Mouse (Mus musculus): ENCODE measurements around the gene Batf. TPM values are rescaled to one million over a fixed set of nuclear protein-coding genes. Genes with fewer than 3 reads are reported as not detected.

Batf gene
- total and polyA plus RNA-seq, 2 experiments from 2014 or later, result 0.65 TPM; not detected in 1

DNA sequence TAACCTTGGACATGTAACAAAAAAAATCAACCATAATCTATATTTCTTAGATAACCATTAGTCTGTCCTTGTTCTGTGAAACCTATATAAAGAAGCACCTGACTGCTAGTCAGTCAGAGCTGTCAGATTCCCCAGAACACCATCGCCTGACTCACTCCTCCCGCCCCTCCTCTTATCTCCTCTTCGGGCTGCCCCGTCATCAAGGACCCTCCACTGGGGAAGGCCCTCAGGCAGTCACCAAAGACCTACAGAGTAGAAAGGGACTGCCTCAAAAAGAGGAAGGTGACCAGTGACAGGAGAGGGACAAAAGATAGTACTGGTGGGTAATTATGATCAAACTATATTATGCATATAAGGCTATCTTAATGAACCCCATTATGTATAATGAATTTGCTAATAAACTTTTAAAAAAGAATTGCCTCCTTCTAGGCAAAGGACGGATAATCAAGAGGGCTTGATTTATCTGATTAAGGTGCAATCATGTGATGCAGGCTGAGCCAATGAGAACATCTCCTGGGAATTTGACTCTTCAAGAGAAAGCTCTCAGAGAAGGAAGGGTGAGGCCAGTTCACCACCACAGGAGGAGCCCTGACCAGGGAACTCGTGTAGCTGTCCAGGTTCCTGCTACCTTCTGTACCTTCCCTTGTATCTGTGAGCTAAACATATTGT is 40.4 kb downstream of the Batf start:
- Histone ChIP-seq H3K36me3 (ENCODE audit: insufficient read depth) (no peaks in the 10 kb centered on the region), H3K27ac (ENCODE audit: low read depth, low read length) (no peak overlapping the region), H3K9me3 (ENCODE audit: low read length) (no peaks in the 10 kb centered on the region), H3K4me3 (ENCODE audit: low read depth, low read length) (no peak overlapping the region), H3K4me2 (ENCODE audit: low read depth) (no peak overlapping the region), H3K9ac (no peak overlapping the region), H3K4me1 (ENCODE audit: insufficient read depth) (no peaks in the 10 kb centered on the region), H3K27me3 (ENCODE audit: insufficient read depth, low read length) (no peaks in the 10 kb centered on the region; the same call in 1 of the 2 replicates)
- no peak for TF ChIP-seq CTCF (IDR thresholded peaks at IDR 0.05; ENCODE audit: low read depth)
- no peak for DNase-seq
- 60% methylated on average over 6 of the region's 6 CpGs for WGBS
- ATAC-seq, result no peak

DNA sequence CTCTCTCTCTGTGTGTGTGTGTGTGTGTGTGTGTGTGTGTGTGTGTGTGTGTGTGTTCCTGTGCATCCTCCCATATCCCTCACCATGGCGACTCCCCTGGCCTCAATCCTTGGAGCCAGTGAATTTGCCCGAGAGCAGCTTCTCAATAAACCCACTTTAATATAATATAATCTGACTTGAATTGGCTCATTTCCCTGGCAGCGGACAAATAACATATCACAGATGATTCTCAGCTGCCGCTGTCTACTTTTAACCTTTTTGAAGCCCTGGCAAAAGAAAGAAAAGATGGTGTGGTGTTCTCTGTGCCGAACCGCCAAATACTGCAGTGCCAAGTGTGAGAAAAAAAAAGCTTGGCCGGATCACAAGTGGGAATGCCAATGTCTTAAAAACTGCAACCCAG is 41.7 kb downstream of the Batf start:
- Histone ChIP-seq H3K9ac (no peak overlapping the region), H3K4me3 (ENCODE audit: low read depth, low read length) (no peak overlapping the region), H3K4me2 (ENCODE audit: low read depth) (no peak overlapping the region), H3K27me3 (ENCODE audit: insufficient read depth, low read length) (no peaks in the 10 kb centered on the region; the same call in 1 of the 2 replicates), H3K9me3 (ENCODE audit: low read length) (no peaks in the 10 kb centered on the region), H3K27ac (ENCODE audit: low read depth, low read length) (no peak overlapping the region), H3K4me1 (ENCODE audit: insufficient read depth) (no peaks in the 10 kb centered on the region), H3K36me3 (ENCODE audit: insufficient read depth) (no peaks in the 10 kb centered on the region)
- DNase-seq (no peak), ATAC-seq (no peak)
- no peak for TF ChIP-seq CTCF (IDR thresholded peaks at IDR 0.05; ENCODE audit: low read depth)
- WGBS, result 56% methylated on average over 7 of the region's 7 CpGs

DNA sequence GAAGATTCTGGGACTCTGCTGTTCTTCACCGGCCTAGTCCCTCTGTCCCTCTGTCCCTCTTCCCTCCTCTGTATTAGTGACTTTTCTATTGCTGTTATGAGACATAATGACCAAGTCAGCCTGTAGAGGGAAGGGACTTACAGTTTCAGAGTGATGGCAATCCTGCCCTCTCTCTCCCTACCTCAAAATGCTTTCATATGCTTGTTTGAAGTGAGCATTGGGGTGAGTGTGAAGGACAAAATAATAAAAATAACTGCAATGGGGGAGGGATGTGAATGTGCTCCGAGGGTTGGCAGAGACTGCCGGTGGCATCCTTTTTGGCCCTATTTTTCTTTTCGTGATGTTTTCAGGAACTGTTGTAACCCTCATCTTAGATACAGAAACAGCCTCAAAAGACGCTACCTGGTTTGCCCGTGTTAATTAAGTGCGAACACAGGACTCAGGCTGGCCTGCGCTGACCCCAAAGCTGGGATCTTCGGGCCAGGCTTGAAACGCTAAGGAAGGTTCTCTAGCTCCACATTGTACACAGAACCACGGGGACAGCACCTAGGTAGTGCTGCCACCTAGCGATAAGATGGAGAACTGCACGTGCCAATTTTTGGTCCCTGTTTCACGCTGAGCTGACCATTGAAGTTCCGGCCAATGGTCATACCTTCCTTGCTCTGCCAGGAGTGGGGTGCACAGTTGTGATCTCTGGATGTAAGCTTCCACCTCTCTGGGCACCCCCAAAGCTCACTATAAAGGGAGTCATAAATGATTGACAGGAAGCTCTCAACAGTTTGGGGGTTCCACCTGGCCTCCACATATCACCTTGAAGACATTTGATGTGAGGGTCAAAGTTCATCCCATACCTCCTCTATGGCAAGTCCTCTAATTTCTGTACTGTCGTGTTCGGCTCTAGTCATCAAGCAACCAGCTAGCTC is 42.8 kb downstream of the Batf start:
- DNase-seq (peak; percentile 59), ATAC-seq (no peak)
- Histone ChIP-seq H3K4me3 (ENCODE audit: low read depth, low read length) (no peak overlapping the region), H3K9ac (no peak overlapping the region), H3K4me2 (ENCODE audit: low read depth) (no peak overlapping the region), H3K27me3 (ENCODE audit: insufficient read depth, low read length) (no peaks in the 10 kb centered on the region; the same call in 1 of the 2 replicates), H3K9me3 (ENCODE audit: low read length) (no peaks in the 10 kb centered on the region), H3K4me1 (ENCODE audit: insufficient read depth) (no peaks in the 10 kb centered on the region), H3K36me3 (ENCODE audit: insufficient read depth) (no peaks in the 10 kb centered on the region), H3K27ac (ENCODE audit: low read depth, low read length) (no peak overlapping the region)
- TF ChIP-seq CTCF (IDR thresholded peaks at IDR 0.05; ENCODE audit: low read depth), result peak; percentile 94
- 36% methylated on average over 17 of the region's 17 CpGs for WGBS

DNA sequence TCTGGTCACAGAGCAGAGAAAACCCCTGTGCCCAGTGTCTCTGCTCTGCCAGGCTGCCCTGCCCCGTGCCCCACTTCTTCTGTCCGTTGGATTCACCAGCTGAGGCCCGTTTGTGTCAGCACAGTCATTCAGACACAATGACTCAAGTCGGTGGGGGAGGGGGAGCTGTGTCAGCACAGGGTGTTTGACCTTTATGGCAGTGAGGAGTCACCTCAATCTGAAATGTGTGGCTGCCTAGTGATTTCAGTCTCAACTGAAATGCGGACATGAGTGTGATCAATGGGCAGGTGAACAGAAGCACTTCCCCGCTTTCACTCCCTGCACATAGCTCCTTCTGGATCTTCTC is 43.4 kb downstream of the Batf start:
- no peak overlapping the region for H3K4me3 ChIP-seq (ENCODE audit: low read depth, low read length)
- 73% methylated on average over 6 of the region's 6 CpGs for WGBS
- DNase-seq (no peak), ATAC-seq (no peak)
- no peaks in the 10 kb centered on the region for H3K36me3 ChIP-seq (ENCODE audit: insufficient read depth)
- H3K4me1 ChIP-seq (ENCODE audit: insufficient read depth), result no peaks in the 10 kb centered on the region
- H3K9me3 ChIP-seq (ENCODE audit: low read length), result no peaks in the 10 kb centered on the region
- H3K4me2 ChIP-seq (ENCODE audit: low read depth), result no peak overlapping the region
- H3K27ac ChIP-seq (ENCODE audit: low read depth, low read length), result no peak overlapping the region
- no peaks in the 10 kb centered on the region for H3K27me3 ChIP-seq (ENCODE audit: insufficient read depth, low read length)
- H3K9ac ChIP-seq, result no peak overlapping the region
- TF ChIP-seq CTCF (IDR thresholded peaks at IDR 0.05; ENCODE audit: low read depth), result no peak

DNA sequence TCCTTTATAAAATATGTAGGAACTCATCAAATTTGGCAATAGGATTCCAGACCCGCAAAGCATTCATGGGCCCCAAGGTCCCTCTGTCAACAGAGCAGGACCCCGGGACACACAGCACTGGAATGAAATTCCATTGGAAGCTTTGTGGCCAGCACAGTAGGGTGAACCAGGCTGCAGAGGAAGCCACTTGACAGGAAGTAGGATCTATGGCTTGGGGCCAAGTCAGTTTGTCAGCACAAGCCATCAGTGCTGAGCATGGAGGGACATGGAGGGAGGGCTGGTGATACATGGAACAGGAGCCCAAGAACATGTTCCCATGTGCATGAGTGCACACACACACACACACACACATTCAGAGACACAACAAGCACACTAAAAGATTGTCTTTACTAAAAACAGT is 49.7 kb downstream of the Batf start:
- WGBS, result 89% methylated on average over 2 of the region's 2 CpGs
- Histone ChIP-seq H3K4me1 (ENCODE audit: insufficient read depth) (no peaks in the 10 kb centered on the region), H3K27me3 (ENCODE audit: insufficient read depth, low read length) (no peaks in the 10 kb centered on the region), H3K36me3 (ENCODE audit: insufficient read depth) (no peaks in the 10 kb centered on the region), H3K9me3 (ENCODE audit: low read length) (no peaks in the 10 kb centered on the region), H3K4me3 (ENCODE audit: low read depth, low read length) (no peak overlapping the region), H3K4me2 (ENCODE audit: low read depth) (no peak overlapping the region), H3K27ac (ENCODE audit: low read depth, low read length) (no peak overlapping the region), H3K9ac (no peak overlapping the region)
- no peak for TF ChIP-seq CTCF (IDR thresholded peaks at IDR 0.05; ENCODE audit: low read depth)
- ATAC-seq (no peak), DNase-seq (no peak)

DNA sequence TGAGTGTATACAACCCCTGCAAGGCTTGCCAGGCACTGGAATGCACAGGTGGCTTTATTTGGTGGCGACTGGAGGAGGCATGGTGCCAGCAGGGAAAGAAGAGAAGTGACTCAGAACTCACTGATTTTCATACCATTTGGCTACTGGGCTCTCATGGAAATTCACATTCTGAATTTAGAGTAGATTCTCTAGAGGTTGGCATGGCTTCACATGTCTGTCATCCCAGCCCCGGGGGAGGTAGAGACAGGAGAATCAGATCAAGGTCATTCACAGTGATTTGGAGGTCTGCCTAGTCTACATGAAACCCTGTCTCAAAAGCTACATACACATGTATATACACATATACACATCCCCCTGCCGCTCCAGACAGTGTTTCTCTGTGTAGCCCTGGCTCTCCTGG is 50.5 kb downstream of the Batf start:
- no peak for DNase-seq
- no peak overlapping the region for H3K4me2 ChIP-seq (ENCODE audit: low read depth)
- no peak overlapping the region for H3K4me3 ChIP-seq (ENCODE audit: low read depth, low read length)
- H3K9me3 ChIP-seq (ENCODE audit: low read length), result no peaks in the 10 kb centered on the region
- H3K36me3 ChIP-seq (ENCODE audit: insufficient read depth), result no peaks in the 10 kb centered on the region
- 63% methylated on average over 3 of the region's 3 CpGs for WGBS
- no peak for TF ChIP-seq CTCF (IDR thresholded peaks at IDR 0.05; ENCODE audit: low read depth)
- H3K4me1 ChIP-seq (ENCODE audit: insufficient read depth), result no peaks in the 10 kb centered on the region
- H3K27ac ChIP-seq (ENCODE audit: low read depth, low read length), result no peak overlapping the region
- ATAC-seq, result no peak
- no peaks in the 10 kb centered on the region for H3K27me3 ChIP-seq (ENCODE audit: insufficient read depth, low read length)
- H3K9ac ChIP-seq, result no peak overlapping the region
